Mouse (Mus musculus) forebrain, embryonic 14.5 days (tissue): ENCODE results near the gene Ifitm3. TPM values are rescaled to one million over a fixed set of nuclear protein-coding genes. Genes with fewer than 3 reads are reported as not detected.

Experiments
- ATAC-seq: fragments of 200-750 bp; cut with Nextera tagmentation; 2 replicates; pipeline ENCODE4 v1.8.0; 2017; ENCODE audit warnings: mild to moderate bottlenecking, moderate library complexity
- DNase-seq: peaks from one replicate; pipeline ENCODE4 v3.0.0-alpha.2; 2015; ENCODE audit warnings: low spot score
- H3K27ac ChIP-seq: fragments of 300-500 bp; sonication (generic); 2 replicates; pipeline ENCODE4 v1.5.1; 2014; ENCODE audit warnings: low read depth, mild to moderate bottlenecking, control low read depth, low read length, moderate library complexity
- H3K27me3 ChIP-seq: fragments of 300-500 bp; sonication (generic); replicated peaks from 2 replicates; pipeline ENCODE4 v1.6.1; 2014; ENCODE audit warnings: low read length, control low read depth, mixed read lengths; ENCODE audit not compliant: control insufficient read depth, insufficient read depth
- H3K36me3 ChIP-seq: fragments of 300-500 bp; sonication (generic); 2 replicates; pipeline ENCODE4 v1.6.1; 2014; ENCODE audit warnings: low read length, control low read depth; ENCODE audit not compliant: control insufficient read depth, insufficient read depth
- H3K4me1 ChIP-seq: fragments of 300-500 bp; sonication (generic); 2 replicates; pipeline ENCODE4 v1.6.1; 2014; ENCODE audit warnings: antibody characterized with exemption, low read length, control low read depth; ENCODE audit not compliant: control insufficient read depth, insufficient read depth
- H3K4me2 ChIP-seq: fragments of 300-500 bp; sonication (generic); 2 replicates; pipeline ENCODE4 v1.6.1; 2014; ENCODE audit warnings: mild to moderate bottlenecking, control low read depth, low read length
- H3K4me3 ChIP-seq: fragments of 300-500 bp; sonication (generic); 2 replicates; pipeline ENCODE4 v1.5.1; 2014; ENCODE audit warnings: low read depth, low read length, control low read depth
- H3K9ac ChIP-seq: fragments of 300-500 bp; sonication (generic); 2 replicates; pipeline ENCODE4 v1.6.1; 2014; ENCODE audit warnings: mild to moderate bottlenecking, low read length, control low read depth, moderate library complexity
- H3K9me3 ChIP-seq: fragments of 300-500 bp; sonication (generic); replicated peaks from 2 replicates; pipeline ENCODE4 v1.6.1; 2016; ENCODE audit warnings: low read length, control low read depth, mixed read lengths; ENCODE audit not compliant: control insufficient read depth
- WGBS: fragments of 180-500 bp; shearing (Covaris S2); extraction: QIAGEN DNeasy Blood & Tissue Kit; methylation state at CpG from one replicate; pipeline ENCODE4 v1.1.7; 2014; 5-methylcytosine and 5-hydroxymethylcytosine counted together
- polyA plus RNA-seq: library from polyadenylated mRNA; unstranded; fragments of >200 nt; fragmentation: Nextera tagmentation; extraction: Ambion mirVana; gene quantifications from 2 replicates; pipeline ENCODE4 v1.2.1, GENCODE M21; 2014

The Ifitm3 gene
- polyA plus RNA-seq, 1 experiment from 2014 or later, result 29.7 TPM

DNA sequence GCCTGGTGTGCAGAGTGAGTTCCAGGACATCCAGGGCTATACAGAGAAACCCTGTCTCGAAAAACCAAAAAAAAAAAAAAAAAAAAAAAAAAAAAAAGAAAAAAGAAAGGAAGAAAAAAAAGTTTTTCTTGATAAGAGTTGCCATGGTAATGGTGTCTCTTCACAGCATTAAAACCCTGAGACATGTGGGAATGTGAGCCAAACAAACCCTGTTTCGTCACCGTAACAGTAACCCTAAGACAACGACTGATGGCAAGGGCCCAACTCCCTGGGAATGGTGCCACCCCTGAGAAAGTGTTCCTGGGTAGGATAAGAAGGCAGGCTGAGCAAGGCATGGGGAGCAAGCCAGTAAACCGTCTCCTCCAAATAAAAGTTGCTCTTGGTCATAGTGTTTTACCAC lies 3.7 kb downstream of the Ifitm3 start:
- Histone ChIP-seq H3K9me3 (no peaks in the 10 kb centered on the region), H3K36me3 (no peaks in the 10 kb centered on the region), H3K4me3 (no peak overlapping the region), H3K9ac (no peak overlapping the region), H3K27ac (no peak overlapping the region), H3K4me2 (no peak overlapping the region), H3K27me3 (no peaks in the 10 kb centered on the region), H3K4me1 (no peaks in the 10 kb centered on the region)
- WGBS, result 54% methylated on average over 5 of the region's 5 CpGs
- ATAC-seq (no peak), DNase-seq (peak; percentile 59)

- Histone ChIP-seq H3K9me3 (no peaks in the 10 kb centered on the region), H3K27me3 (no peaks in the 10 kb centered on the region), H3K4me1 (no peaks in the 10 kb centered on the region), H3K4me3 (no peak overlapping the region), H3K9ac (no peak overlapping the region), H3K4me2 (no peak overlapping the region), H3K27ac (no peak overlapping the region), H3K36me3 (no peaks in the 10 kb centered on the region)
- 89% methylated on average over 6 of the region's 6 CpGs for WGBS
- ATAC-seq, result no peak
- no peak for DNase-seq
Observed at GRCm38 (mm10) chr7:141006446-141006845, 4.1 kb downstream of the Ifitm3 start.

DNA sequence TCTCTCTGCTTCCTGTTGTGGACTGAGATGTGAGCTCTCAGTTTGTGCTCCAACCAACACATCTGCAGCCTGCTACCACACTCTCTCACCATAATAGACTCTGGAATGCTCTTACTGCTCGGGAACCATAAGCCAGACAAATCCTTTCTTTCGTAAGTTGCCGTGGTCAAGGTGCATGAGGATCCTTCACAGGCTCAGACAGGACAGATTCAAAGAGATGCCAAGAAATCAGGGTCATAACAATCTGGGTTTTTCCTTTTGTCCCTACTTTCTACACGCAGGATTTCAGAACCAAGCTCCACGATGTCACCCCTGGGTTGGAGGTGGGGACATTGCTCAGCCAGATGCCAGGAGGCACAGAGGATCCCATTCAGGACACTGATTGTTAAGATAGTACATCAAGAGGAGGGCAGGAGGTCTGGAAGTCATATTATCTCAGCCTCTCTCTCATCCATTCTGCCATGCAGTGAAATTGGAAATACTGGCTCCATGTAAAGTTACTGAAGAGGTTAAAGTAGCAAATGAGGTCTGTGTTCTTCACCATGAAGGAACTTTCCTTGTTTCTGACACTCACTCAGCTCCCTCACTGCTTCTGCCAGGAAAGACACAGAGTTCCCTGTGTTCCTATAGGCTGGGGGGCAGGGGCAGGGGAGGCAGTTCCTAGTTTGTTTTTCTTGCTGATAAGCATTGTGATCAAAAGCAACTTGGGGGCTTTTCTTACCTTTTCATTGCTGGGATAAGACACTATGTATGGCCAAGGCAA lies 7.1 kb downstream of the Ifitm3 start:
- 82% methylated on average over 5 of the region's 5 CpGs for WGBS

GRCm38 (mm10) chr7:141000881-141001708 lies 9.5 kb downstream of the Ifitm3 start:
- no peaks in the 10 kb centered on the region for H3K36me3 ChIP-seq
- WGBS, result 79% methylated on average over 15 of the region's 15 CpGs
- no peak for ATAC-seq

More for the DNA sequence above, 7.1 kb downstream of the Ifitm3 start:
- Histone ChIP-seq H3K36me3 (no peaks in the 10 kb centered on the region), H3K9me3 (no peaks in the 10 kb centered on the region), H3K27ac (no peak overlapping the region), H3K4me1 (no peaks in the 10 kb centered on the region), H3K9ac (no peak overlapping the region), H3K4me3 (no peak overlapping the region), H3K27me3 (no peaks in the 10 kb centered on the region), H3K4me2 (no peak overlapping the region)
- no peak for ATAC-seq
- no peak for DNase-seq

GRCm38 (mm10) chr7:140998853-140999700 lies 11.5 kb downstream of the Ifitm3 start:
- WGBS, result 93% methylated on average over 11 of the region's 11 CpGs
- no peak overlapping the region for H3K4me2 ChIP-seq
- H3K4me3 ChIP-seq, result no peak overlapping the region
- no peaks in the 10 kb centered on the region for H3K9me3 ChIP-seq
- no peaks in the 10 kb centered on the region for H3K27me3 ChIP-seq
- H3K36me3 ChIP-seq, result no peaks in the 10 kb centered on the region
- no peak overlapping the region for H3K9ac ChIP-seq
- no peak for DNase-seq
- no peak for ATAC-seq
- H3K27ac ChIP-seq, result no peak overlapping the region
- no peaks in the 10 kb centered on the region for H3K4me1 ChIP-seq

More at GRCm38 (mm10) chr7:141000881-141001708, 9.5 kb downstream of the Ifitm3 start:
- no peak for DNase-seq
- Histone ChIP-seq H3K4me1 (no peaks in the 10 kb centered on the region), H3K27me3 (no peaks in the 10 kb centered on the region), H3K27ac (no peak overlapping the region), H3K4me2 (no peak overlapping the region), H3K4me3 (no peak overlapping the region), H3K9me3 (no peaks in the 10 kb centered on the region), H3K9ac (no peak overlapping the region)

DNA sequence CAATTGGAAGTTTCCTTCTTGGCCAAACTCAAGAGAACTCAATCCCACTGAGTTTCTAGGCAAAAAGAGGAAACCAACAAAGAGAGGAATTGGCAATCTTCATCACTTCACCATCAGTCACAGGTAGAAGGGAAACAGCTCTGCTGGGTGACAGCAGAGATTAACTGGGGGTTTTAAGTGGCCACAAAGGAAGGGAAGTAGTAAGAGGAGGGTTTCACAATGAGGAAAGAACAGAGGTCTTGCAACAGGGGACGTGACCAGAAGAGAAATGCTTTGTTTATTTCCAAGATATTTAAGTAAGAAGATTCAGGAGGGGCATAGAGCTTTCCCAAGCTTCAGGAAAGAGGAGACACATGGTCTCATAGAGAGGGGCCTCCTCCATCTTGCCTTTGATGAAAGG lies 12.8 kb downstream of the Ifitm3 start:
- H3K36me3 ChIP-seq, result no peaks in the 10 kb centered on the region
- DNase-seq (no peak), ATAC-seq (no peak)
- no peaks in the 10 kb centered on the region for H3K27me3 ChIP-seq
- WGBS, result 70% methylated on average over 1 of the region's 1 CpGs
- no peak overlapping the region for H3K9ac ChIP-seq
- H3K27ac ChIP-seq, result no peak overlapping the region
- H3K9me3 ChIP-seq, result no peaks in the 10 kb centered on the region
- H3K4me2 ChIP-seq, result no peak overlapping the region
- H3K4me1 ChIP-seq, result no peaks in the 10 kb centered on the region
- H3K4me3 ChIP-seq, result no peak overlapping the region

DNA sequence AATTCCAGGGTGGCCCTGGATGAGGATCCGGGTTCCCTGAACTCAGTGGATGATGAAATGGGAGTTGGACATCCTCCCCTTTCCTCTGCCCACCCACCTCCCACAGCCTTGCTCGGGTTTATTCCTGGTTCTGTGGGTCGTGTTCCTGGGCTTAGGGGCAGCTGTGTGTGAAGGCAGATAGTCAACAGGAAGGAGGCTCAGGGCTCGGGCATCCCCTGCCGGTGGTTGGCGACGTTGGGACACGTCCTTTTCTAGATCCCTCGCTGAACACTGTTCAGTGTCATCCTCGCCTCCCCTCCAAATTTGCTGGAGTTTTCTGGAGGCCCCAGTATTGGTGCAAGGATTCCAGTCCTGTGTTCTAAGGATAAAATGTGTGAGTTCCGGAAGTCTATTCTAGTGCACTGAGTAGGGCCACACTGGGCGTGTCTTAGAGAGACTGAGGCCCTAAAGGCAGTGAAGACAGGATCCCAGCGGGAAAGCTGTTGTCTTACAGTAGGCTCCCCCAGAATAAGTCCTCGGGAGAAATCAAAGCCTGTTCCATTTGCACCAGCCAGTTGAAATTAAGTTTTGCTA lies 19.4 kb downstream of the Ifitm3 start:
- Histone ChIP-seq H3K27ac (no peak overlapping the region), H3K36me3 (no peaks in the 10 kb centered on the region), H3K9me3 (no peaks in the 10 kb centered on the region), H3K9ac (no peak overlapping the region), H3K4me2 (no peak overlapping the region), H3K4me1 (no peaks in the 10 kb centered on the region), H3K27me3 (no peaks in the 10 kb centered on the region), H3K4me3 (no peak overlapping the region)
- DNase-seq, result no peak
- WGBS, result 89% methylated on average over 14 of the region's 14 CpGs
- no peak for ATAC-seq

- Histone ChIP-seq H3K9me3 (no peaks in the 10 kb centered on the region), H3K4me2 (no peak overlapping the region), H3K27ac (no peak overlapping the region), H3K4me3 (no peak overlapping the region), H3K9ac (no peak overlapping the region), H3K4me1 (no peaks in the 10 kb centered on the region), H3K36me3 (no peaks in the 10 kb centered on the region), H3K27me3 (no peaks in the 10 kb centered on the region)
- 77% methylated on average over 5 of the region's 5 CpGs for WGBS
- no peak for ATAC-seq
- no peak for DNase-seq
Observed at GRCm38 (mm10) chr7:140990622-140991021, 19.9 kb downstream of the Ifitm3 start.
